Mouse (Mus musculus): Measurements from ENCODE around the gene Slc2a1. TPM values are rescaled to one million over a fixed set of nuclear protein-coding genes. Genes with fewer than 3 reads are reported as not detected.

Gene Slc2a1
- total RNA-seq, 4 experiments from 2014 or later: 22.2 to 27.9 (median 26.0) TPM

DNA sequence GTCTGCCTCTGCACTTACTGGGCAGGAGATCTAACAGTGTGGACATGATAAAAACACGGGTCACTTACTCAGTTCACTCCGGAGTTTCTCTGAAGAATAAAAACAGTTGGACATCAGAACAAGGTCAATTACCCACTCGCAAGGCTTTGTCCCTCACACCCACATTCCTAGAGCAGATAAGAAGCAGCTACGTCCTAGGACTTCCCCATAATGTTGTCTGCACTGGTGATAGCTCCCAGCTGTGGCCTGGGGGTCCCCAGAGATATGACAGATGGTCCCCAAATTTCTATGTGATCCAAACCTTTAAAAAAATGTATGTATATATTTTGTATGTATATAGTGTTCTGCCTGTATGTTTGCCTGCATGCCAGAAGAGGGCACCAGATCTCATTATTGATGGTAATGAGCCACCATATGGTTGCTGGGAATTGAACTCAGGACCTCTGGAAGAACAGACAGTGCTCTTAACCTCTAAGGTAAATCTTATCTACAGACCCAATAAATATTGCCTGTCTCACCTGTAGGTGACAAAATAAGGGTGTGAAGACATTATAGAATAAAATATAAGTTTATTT, 71.7 kb downstream of the Slc2a1 start:
- no peak for DNase-seq

DNA sequence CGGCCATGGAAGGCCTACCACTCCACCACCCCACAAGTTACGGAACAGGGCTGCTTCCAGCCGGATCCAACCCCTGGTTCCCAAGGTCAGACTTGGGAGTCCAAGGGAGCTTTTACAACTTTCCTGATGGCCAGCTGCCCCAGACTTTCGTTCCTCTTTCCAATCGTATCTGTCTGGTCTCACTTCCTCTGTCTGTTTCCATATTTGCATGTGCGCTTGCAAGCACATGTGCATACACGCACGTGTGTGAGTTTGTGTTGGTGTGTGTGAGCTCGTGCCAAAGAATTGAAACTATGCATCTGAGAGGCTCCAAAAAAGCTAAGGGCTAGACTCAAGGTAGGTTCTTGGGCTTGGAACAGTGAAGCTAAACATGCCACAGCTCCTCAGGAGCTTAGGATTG, 72.9 kb downstream of the Slc2a1 start:
- no peak for DNase-seq

DNA sequence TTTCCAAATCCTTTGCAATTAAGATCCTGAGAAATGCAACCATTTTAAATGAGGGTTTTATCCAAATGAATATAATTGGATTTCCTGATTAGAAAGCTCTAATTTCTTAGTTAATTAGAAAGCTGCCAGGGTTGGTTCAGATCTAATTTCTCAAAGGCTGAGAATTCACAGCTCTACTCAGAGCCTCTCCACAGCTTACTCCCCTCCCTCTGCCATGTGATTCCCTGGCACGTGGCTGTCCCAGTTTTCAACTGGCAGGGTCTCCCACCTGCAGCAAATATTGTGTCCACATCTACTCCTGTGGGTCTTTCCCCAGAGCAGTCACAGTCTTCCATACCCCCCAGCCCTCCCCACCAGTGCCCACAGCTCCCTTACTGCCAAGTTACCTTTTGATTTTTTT, 75.0 kb downstream of the Slc2a1 start:
- no peak for DNase-seq

DNA sequence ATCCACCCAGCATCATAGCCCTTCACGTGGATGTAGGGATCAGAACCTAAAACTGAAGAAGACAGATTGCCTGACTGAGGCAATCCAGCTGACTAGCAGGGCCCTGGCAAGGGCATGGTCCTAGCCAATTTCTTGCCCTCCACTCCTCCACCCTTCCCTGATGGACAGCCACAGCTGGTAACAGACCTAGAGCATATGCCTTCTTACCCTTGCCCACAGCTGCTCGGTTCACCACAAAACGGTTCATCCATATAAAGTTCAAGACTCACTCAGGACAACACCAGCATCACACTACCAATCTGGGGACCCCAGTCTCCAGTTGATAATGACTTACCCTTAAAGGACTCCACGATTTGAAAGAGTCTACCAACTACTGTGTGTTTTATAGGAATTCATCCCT, 77.3 kb downstream of the Slc2a1 start:
- no peak for DNase-seq

Small RNA genes within 50 kb of the gene (microRNA-seq; reads per million reads assigned to microRNA genes)
- 0 reads per million in 2 experiments for gene Mir1957a

Other genes with a start within 250 kb of the Slc2a1 start
- gene Olfr1331, start 244.1 kb upstream of the Slc2a1 start, total RNA-seq (2022): not detected
- gene Olfr1330, start 220.1 kb upstream of the Slc2a1 start, total RNA-seq (2022): not detected
- gene Olfr1329, start 191.2 kb upstream of the Slc2a1 start, total RNA-seq (2022): not detected
- not detected for gene Olfr1328, start 170.1 kb upstream of the Slc2a1 start, total RNA-seq (2022)
- gene Lao1, start 147.1 kb upstream of the Slc2a1 start, total RNA-seq (2022): not detected
- 10 to 100 TPM; 11.7 to 14.2 (median 12.9) TPM for gene Zfp691, start 65.5 kb downstream of the Slc2a1 start, total RNA-seq (2022)
- under 1 TPM; 0.06 to 0.87 (median 0.39) TPM for gene Ermap, start 81.3 kb downstream of the Slc2a1 start, total RNA-seq (2022)
- 10 to 100 TPM; 15.8 to 25.3 (median 17.1) TPM for gene Svbp, start 86.6 kb downstream of the Slc2a1 start, total RNA-seq (2022)
- under 1 TPM in 2 of 4 experiments, not detected in 2; 0.30 to 0.62 TPM for gene Tmem269, start 109.5 kb downstream of the Slc2a1 start, total RNA-seq (2022)
- gene AU022252, start 124.0 kb downstream of the Slc2a1 start, total RNA-seq (2022): 10 to 100 TPM; 19.4 to 42.9 (median 27.2) TPM
- 10 to 100 TPM; 26.1 to 35.2 (median 28.6) TPM for gene P3h1, start 124.2 kb downstream of the Slc2a1 start, total RNA-seq (2022)
- gene Cldn19, start 146.7 kb downstream of the Slc2a1 start, total RNA-seq (2022): under 1 TPM in 3 of 4 experiments, not detected in 1; 0.06 to 0.40 (median 0.28) TPM
- 100 to 1,000 TPM; 443 to 619 (median 512) TPM for gene Ybx1, start 185.9 kb downstream of the Slc2a1 start, total RNA-seq (2022)
- 10 to 100 TPM; 17.7 to 25.4 (median 24.3) TPM for gene Ppih, start 211.8 kb downstream of the Slc2a1 start, total RNA-seq (2022)